Mouse (Mus musculus): ENCODE data around the gene Fryl.

DNA sequence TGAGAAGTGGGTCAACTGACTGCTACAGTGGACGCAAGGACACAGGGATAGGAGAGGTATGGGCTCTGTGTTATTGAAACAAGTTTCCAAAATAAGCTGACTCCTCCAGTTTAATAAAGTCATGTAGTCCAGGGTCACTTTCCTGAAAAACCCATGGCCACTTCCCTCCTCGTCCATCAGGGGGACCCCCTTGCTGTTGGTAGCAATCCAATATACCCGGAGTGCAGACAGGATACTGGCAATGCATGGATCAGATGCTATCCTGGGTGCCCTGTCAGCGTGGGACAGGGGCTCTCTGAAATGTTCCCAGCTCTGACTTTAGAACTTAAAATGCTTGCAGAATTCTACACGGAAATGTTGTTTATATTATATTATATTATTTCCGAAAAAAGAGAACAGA is 34.0 kb downstream of the Fryl start:
- TF ChIP-seq E2F4 (IDR thresholded peaks at IDR 0.05; ENCODE audit: insufficient read depth) (no peak), POLR2A (IDR thresholded peaks at IDR 0.05; ENCODE audit: insufficient read length, low read depth) (no peak), POLR2AphosphoS2 (IDR thresholded peaks at IDR 0.05; ENCODE audit: insufficient read length, low read depth) (no peak), TCF3 (IDR thresholded peaks at IDR 0.05; ENCODE audit: insufficient read length, low read depth) (no peak), MYOG (IDR thresholded peaks at IDR 0.05; ENCODE audit: control insufficient read depth in 1 of 3, insufficient read depth in 1 of 3, insufficient read length in 2 of 3, low read depth in 2 of 3) (no peak)

Measured in myocyte (in vitro differentiated cells).